Mouse (Mus musculus): ENCODE results near the gene Tnnt3.

DNA sequence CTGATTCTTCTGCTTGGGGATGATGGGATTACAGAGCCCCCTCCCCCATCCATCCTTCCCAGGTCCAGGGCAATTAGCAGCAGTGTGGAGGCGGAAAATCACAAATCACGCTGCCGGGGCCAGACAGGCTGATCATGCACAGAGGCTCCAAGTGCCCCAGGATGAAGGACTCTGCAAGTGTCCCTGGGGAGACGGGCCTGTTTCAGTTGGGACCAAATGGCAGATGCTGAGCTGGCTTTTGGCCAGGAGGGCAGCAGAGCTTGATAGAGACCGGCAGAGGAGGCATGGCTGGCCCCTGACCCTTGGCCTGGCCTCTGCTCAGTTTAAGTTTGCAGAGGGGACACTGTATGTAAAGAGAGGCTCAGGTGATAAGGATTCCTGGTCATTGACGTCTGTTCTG is 64.5 kb downstream of the Tnnt3 start:
- TF ChIP-seq CTCF (IDR thresholded peaks at IDR 0.05; ENCODE audit: control insufficient read depth, insufficient read depth, low read length) (no peak), POLR2A (IDR thresholded peaks at IDR 0.05; ENCODE audit: borderline replicate concordance, control insufficient read depth, low read depth, low read length) (no peak)
